Mouse (Mus musculus) CH12.LX (cell line): ENCODE results near the gene Il17rb. TPM values are rescaled to one million over a fixed set of nuclear protein-coding genes. Genes with fewer than 3 reads are reported as not detected.

ENCODE experiments used
- DNase-seq: peaks from one replicate; pipeline ENCODE4 v3.0.0-alpha.2; 2013; ENCODE audit errors: extremely low read depth
- H3K27ac ChIP-seq: 2 replicates; pipeline ENCODE4 v1.5.1; 2012; ENCODE audit warnings: low read depth, mild to moderate bottlenecking, control low read depth, moderate library complexity; ENCODE audit not compliant: insufficient read depth
- H3K27me3 ChIP-seq: replicated peaks from 2 replicates; pipeline ENCODE3; 2012; ENCODE audit warnings: inconsistent platforms
- H3K36me3 ChIP-seq, 2 experiments: replicated peaks in 1 of 2; 2 replicates each; pipeline versions ENCODE3 to v1.6.1; 2012; ENCODE audit warnings: inconsistent platforms in 1 of 2, low read length in 1 of 2, mild to moderate bottlenecking in 1 of 2, mixed read lengths in 1 of 2, moderate library complexity in 1 of 2; ENCODE audit not compliant: control insufficient read depth in 1 of 2, insufficient read depth in 1 of 2
- H3K4me1 ChIP-seq, 2 experiments: 2 replicates each; pipeline ENCODE4 v1.6.1; 2012; ENCODE audit warnings: inconsistent platforms in 1 of 2, moderate library complexity in 1 of 2; ENCODE audit not compliant: insufficient read depth in 2 of 2, control insufficient read depth in 1 of 2
- H3K4me2 ChIP-seq: 2 replicates; pipeline ENCODE4 v1.6.1; 2012; ENCODE audit warnings: low read depth, mild to moderate bottlenecking, control low read depth; ENCODE audit not compliant: poor library complexity, insufficient read depth, severe bottlenecking
- H3K4me3 ChIP-seq, 3 experiments: fragments of 150-350 bp in 1 of 3; sonication (generic) in 1 of 3; replicated peaks in 1 of 3; 2 replicates each; pipeline versions ENCODE3 to v1.5.1; 2011 to 2012; ENCODE audit warnings: low read depth in 2 of 3, low read length in 2 of 3, mild to moderate bottlenecking in 2 of 3, moderate library complexity in 2 of 3, control low read depth in 1 of 3, improper control_type of control experiment in 1 of 3, inconsistent platforms in 1 of 3, mixed read lengths in 1 of 3; ENCODE audit not compliant: poor library complexity in 1 of 3
- H3K79me2 ChIP-seq: replicated peaks from 2 replicates; pipeline ENCODE4 v1.6.1; 2012; ENCODE audit warnings: mild to moderate bottlenecking, moderate library complexity; ENCODE audit not compliant: control insufficient read depth, poor library complexity, insufficient read depth, severe bottlenecking; ENCODE audit errors: extremely low read depth
- H3K9ac ChIP-seq: 2 replicates; pipeline ENCODE4 v1.6.1; 2012; ENCODE audit warnings: low read depth, mild to moderate bottlenecking, control low read depth, moderate library complexity; ENCODE audit not compliant: insufficient read depth
- H3K9me3 ChIP-seq: replicated peaks from 2 replicates; pipeline ENCODE3; 2012; ENCODE audit warnings: low read length, inconsistent platforms, mixed read lengths
- BHLHE40 ChIP-seq: IDR thresholded peaks from 2 replicates; pipeline ENCODE4 v1.6.1; 2011; ENCODE audit warnings: mild to moderate bottlenecking, low read depth, low read length, improper control_type of control experiment
- CHD2 ChIP-seq: IDR thresholded peaks from 2 replicates; pipeline ENCODE4 v1.6.1; 2011; ENCODE audit warnings: low read length, improper control_type of control experiment
- ETS1 ChIP-seq: conservative IDR thresholded peaks from 2 replicates; pipeline ENCODE4 v1.6.1; 2012; ENCODE audit warnings: low read depth, mild to moderate bottlenecking, inconsistent platforms, low read length, improper control_type of control experiment, moderate library complexity
- JUN ChIP-seq: IDR thresholded peaks from 2 replicates; pipeline ENCODE4 v1.6.1; 2011; ENCODE audit warnings: low read depth, mild to moderate bottlenecking, low read length, improper control_type of control experiment, moderate library complexity; ENCODE audit not compliant: insufficient read depth
- KAT2A ChIP-seq: IDR thresholded peaks from 2 replicates; pipeline ENCODE4 v1.6.1; 2012; ENCODE audit warnings: low read length, improper control_type of control experiment, inconsistent platforms; ENCODE audit not compliant: insufficient replicate concordance
- MAX ChIP-seq: IDR thresholded peaks from 2 replicates; pipeline ENCODE4 v1.6.1; 2011; ENCODE audit warnings: low read length, improper control_type of control experiment
- MXI1 ChIP-seq: IDR thresholded peaks from 2 replicates; pipeline ENCODE4 v1.6.1; 2011; ENCODE audit warnings: mild to moderate bottlenecking, low read depth, low read length, improper control_type of control experiment
- PAX5 ChIP-seq: IDR thresholded peaks from 2 replicates; pipeline ENCODE4 v1.6.1; 2012; ENCODE audit warnings: low read length, inconsistent platforms, mixed read lengths
- POLR2A ChIP-seq: IDR thresholded peaks from 2 replicates; pipeline ENCODE4 v1.6.1; 2011; ENCODE audit warnings: low read depth, mild to moderate bottlenecking, improper control_type of control experiment, low read length
- SIN3A ChIP-seq: IDR thresholded peaks from 2 replicates; pipeline ENCODE4 v1.6.1; 2012; ENCODE audit warnings: low read length, improper control_type of control experiment, inconsistent platforms
- SMC3 ChIP-seq: IDR thresholded peaks from 2 replicates; pipeline ENCODE4 v1.6.1; 2011; ENCODE audit warnings: low read depth, low read length, improper control_type of control experiment
- USF1 ChIP-seq: IDR thresholded peaks from 2 replicates; pipeline ENCODE4 v1.6.1; 2014; ENCODE audit warnings: low read depth, mild to moderate bottlenecking, inconsistent platforms, low read length, improper control_type of control experiment
- ZNF384 ChIP-seq: IDR thresholded peaks from 2 replicates; pipeline ENCODE4 v1.6.1; 2012; ENCODE audit warnings: low read depth, low read length, improper control_type of control experiment, inconsistent platforms
- dilution Hi-C: fragments of 300-500 bp; cut with MboI; formaldehyde crosslinking; loops from 2 replicates; pipeline ENCODE4 v1.14.3; 2020; ENCODE audit warnings: low sequenced_read_pairs; ENCODE audit not compliant: extremely low pct_unique_long_range_greater_than_20kb, extremely low pct_ligation_motif_present
- in situ Hi-C: fragments of 300-500 bp; cut with MboI; formaldehyde crosslinking; loops from 3 replicates; pipeline ENCODE4 v1.14.3; 2019; ENCODE audit warnings: low sequenced_read_pairs, low pct_ligation_motif_present, low pct_unique_long_range_greater_than_20kb, mixed read lengths
- polyA plus RNA-seq: library from polyadenylated mRNA; unstranded; fragments of >175 nt; gene quantifications from 2 replicates; pipeline ENCODE4 v1.2.1, GENCODE M21; 2012; ENCODE audit warnings: low read depth; ENCODE audit not compliant: insufficient read length
- total RNA-seq, 2 experiments: library from RNA; depleted of rRNA; stranded (reverse); fragments of 300-350 nt in 1 of 2; fragments of >200 nt in 1 of 2; gene quantifications; 2 replicates each; pipeline ENCODE4 v1.2.3; 2012 to 2014

The Il17rb gene
- total and polyA plus RNA-seq, 3 experiments = 5.0 to 12.9 (median 6.7) TPM

DNA sequence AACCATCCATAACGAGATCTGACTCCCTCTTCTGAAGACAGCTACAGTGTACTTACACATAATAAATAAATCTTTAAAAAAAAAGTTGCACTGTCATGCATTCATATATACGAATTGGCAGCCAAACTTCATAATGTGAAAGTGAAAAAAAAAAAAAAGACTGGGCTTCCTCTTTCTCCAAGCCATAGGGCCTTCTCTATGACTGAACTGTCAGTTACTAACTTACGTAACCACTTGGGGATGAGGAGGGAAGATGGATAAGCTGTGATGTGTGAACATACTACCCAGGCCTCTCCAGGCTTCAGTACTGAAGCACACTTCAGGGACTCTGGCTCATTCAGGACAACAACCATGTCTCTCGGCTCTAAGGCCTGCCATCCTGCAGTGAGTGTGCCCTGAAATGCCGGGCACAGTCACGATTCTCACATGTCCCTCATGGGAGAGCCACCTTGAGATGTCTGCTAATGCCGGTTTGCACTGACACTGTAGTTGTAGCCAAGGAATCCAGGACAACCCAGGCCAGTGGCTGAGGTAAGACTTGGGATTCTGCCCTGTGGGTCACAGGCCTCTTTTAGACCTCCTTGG lies 34.8 kb upstream of the Il17rb start:
- DNase-seq = no peak
- Histone ChIP-seq H3K79me2 (no peaks in the 10 kb centered on the region), H3K4me3 (no peak overlapping the region), H3K4me1 (peaks cover 0 to 16% of the 10 kb centered on the region in 2 experiments; a peak in 2 of 4 replicates), H3K9me3 (no peaks in the 10 kb centered on the region), H3K9ac (no peak overlapping the region), H3K27me3 (no peaks in the 10 kb centered on the region), H3K4me2 (no peak overlapping the region), H3K36me3 (no peaks in the 10 kb centered on the region), H3K27ac (no peak overlapping the region)
- TF ChIP-seq MXI1 = no peak
- peak; percentile 75 for TF ChIP-seq ZNF384
- dilution Hi-C loops = no loop called here
- in situ Hi-C loops = no loop called here

DNA sequence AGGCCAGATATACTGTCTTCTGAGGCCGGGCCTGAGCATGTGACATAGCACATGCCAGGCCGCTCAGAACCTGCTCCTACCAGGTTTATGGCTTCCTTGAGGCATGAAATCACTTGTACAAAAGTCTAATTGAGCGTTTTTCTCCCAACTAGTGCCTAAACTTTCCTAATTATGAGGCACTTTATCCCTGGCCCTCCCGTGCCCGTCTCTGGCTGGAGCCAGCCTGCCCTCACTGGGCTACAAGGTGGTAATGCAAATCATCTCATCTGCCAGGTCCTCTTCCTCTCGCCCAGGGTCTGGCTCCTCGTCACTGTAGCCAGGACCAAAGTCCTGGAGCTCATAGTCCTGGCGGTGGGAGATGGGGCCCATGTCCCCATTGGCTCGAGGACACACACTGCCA lies 33.1 kb upstream of the Il17rb start:
- TF ChIP-seq MXI1 (no peak), PAX5 (no peak), KAT2A (no peak), BHLHE40 (no peak), JUN (no peak), USF1 (no peak), MAX (no peak), CHD2 (no peak)
- in situ Hi-C loops = no loop called here
- Histone ChIP-seq H3K36me3 (no peaks in the 10 kb centered on the region), H3K9ac (no peak overlapping the region), H3K4me3 (no peak overlapping the region), H3K9me3 (no peaks in the 10 kb centered on the region), H3K79me2 (no peaks in the 10 kb centered on the region), H3K27me3 (no peaks in the 10 kb centered on the region), H3K4me1 (peaks cover 0 to 20% of the 10 kb centered on the region in 2 experiments; a peak in 2 of 4 replicates), H3K4me2 (no peak overlapping the region), H3K27ac (no peak overlapping the region)
- no peak for DNase-seq
- dilution Hi-C loops = no loop called here

- no peak for TF ChIP-seq SIN3A
- no peak for TF ChIP-seq SMC3
- no peak for TF ChIP-seq POLR2A
- TF ChIP-seq ETS1 = no peak
- no peak for TF ChIP-seq CHD2
- dilution Hi-C loops = no loop called here
- no peaks in the 10 kb centered on the region for H3K9me3 ChIP-seq
- H3K4me1 ChIP-seq = peaks cover 0 to 21% of the 10 kb centered on the region in 2 experiments; a peak in 2 of 4 replicates
- no peaks in the 10 kb centered on the region for H3K79me2 ChIP-seq
- no peaks in the 10 kb centered on the region for H3K27me3 ChIP-seq
- H3K4me3 ChIP-seq = no peak overlapping the region
- H3K27ac ChIP-seq = no peak overlapping the region
- no peak for DNase-seq
- no peak overlapping the region for H3K4me2 ChIP-seq
- in situ Hi-C loops = loop anchor here (5.0 kb wide), 1 partner anchor 38 kb away; no protein-coding TSS in a partner anchor
- no peaks in the 10 kb centered on the region for H3K36me3 ChIP-seq
- no peak overlapping the region for H3K9ac ChIP-seq
Observed at GRCm38 (mm10) chr14:30039413-30039812, 30.7 kb upstream of the Il17rb start.
